Mouse (Mus musculus): ENCODE data around the gene Isx. TPM values are rescaled to one million over a fixed set of nuclear protein-coding genes. Genes with fewer than 3 reads are reported as not detected.

Gene Isx
- polyA plus RNA-seq, 1 experiment from 2014 or later: not detected

Other genes with a start within 250 kb of the Isx start
- gene Hmgxb4, start 120.2 kb downstream of the Isx start, polyA plus RNA-seq (2014; fragmentation: Nextera tagmentation; extraction: Ambion mirVana): 21.3 and 31.7 TPM in 2 replicates
- gene Tom1, start 160.5 kb downstream of the Isx start, polyA plus RNA-seq (2014; fragmentation: Nextera tagmentation; extraction: Ambion mirVana): 35.8 and 40.6 TPM in 2 replicates
- 9.5 and 17.2 TPM in 2 replicates for gene Hmox1, start 220.4 kb downstream of the Isx start, polyA plus RNA-seq (2014; fragmentation: Nextera tagmentation; extraction: Ambion mirVana)
- gene Mcm5, start 236.4 kb downstream of the Isx start, polyA plus RNA-seq (2014; fragmentation: Nextera tagmentation; extraction: Ambion mirVana): 104 and 110 TPM in 2 replicates

Measured in heart, embryonic 11.5 days (tissue).